Mouse (Mus musculus) hindbrain, embryonic 10.5 days (tissue): ENCODE data around the gene Eif4e1b. TPM values are rescaled to one million over a fixed set of nuclear protein-coding genes. Genes with fewer than 3 reads are reported as not detected.

Experiments
- polyA plus RNA-seq: library from polyadenylated mRNA; unstranded; fragments of >200 nt; fragmentation: Nextera tagmentation; extraction: Ambion mirVana; gene quantifications from 2 replicates; pipeline ENCODE4 v1.2.1, GENCODE M21; 2016

Eif4e1b gene
- polyA plus RNA-seq, 1 experiment from 2014 or later: not detected

Other genes with a start within 250 kb of the Eif4e1b start
- gene 4833439L19Rik, start 218.6 kb upstream of the Eif4e1b start, polyA plus RNA-seq: 228 and 273 TPM in 2 replicates
- 28.8 and 35.8 TPM in 2 replicates for gene Arl10, start 209.0 kb upstream of the Eif4e1b start, polyA plus RNA-seq
- gene Nop16, start 193.9 kb upstream of the Eif4e1b start, polyA plus RNA-seq: 80.8 and 101 TPM in 2 replicates
- gene Higd2a, start 193.8 kb upstream of the Eif4e1b start, polyA plus RNA-seq: 163 and 174 TPM in 2 replicates
- gene Cltb, start 172.7 kb upstream of the Eif4e1b start, polyA plus RNA-seq: 21.4 and 35.4 TPM in 2 replicates
- gene Faf2, start 162.2 kb upstream of the Eif4e1b start, polyA plus RNA-seq: 86.3 and 86.4 TPM in 2 replicates
- 106 and 127 TPM in 2 replicates for gene Rnf44, start 90.1 kb upstream of the Eif4e1b start, polyA plus RNA-seq
- gene Cdhr2, start 82.5 kb upstream of the Eif4e1b start, polyA plus RNA-seq: 0.07 and 0.15 TPM in 2 replicates
- gene Gprin1, start 34.1 kb upstream of the Eif4e1b start, polyA plus RNA-seq: 1.2 and 2.5 TPM in 2 replicates
- gene Sncb, start 17.4 kb upstream of the Eif4e1b start, polyA plus RNA-seq: 2.3 and 2.4 TPM in 2 replicates
- 12.3 and 26.5 TPM in 2 replicates for gene Tspan17, start 5.4 kb downstream of the Eif4e1b start, polyA plus RNA-seq
- 2.0 and 4.4 TPM in 2 replicates for gene Unc5a, start 165.4 kb downstream of the Eif4e1b start, polyA plus RNA-seq
- gene Hk3, start 237.4 kb downstream of the Eif4e1b start, polyA plus RNA-seq: 0.55 and 0.85 TPM in 2 replicates